Mouse (Mus musculus) fat pad, adult 2 months (tissue): ENCODE results near the gene A930018P22Rik.
"Not testable (repeated sequence)": the region's sequence is repeated elsewhere in the genome, so short reads cannot be mapped to it uniquely, and the experiment has no call there.

ENCODE experiments used
- DNase-seq: peaks from one replicate; pipeline ENCODE4 v3.0.0-alpha.2; 2011; ENCODE audit warnings: low read depth, low spot score; ENCODE audit errors: extremely low read depth

Gene A930018P22Rik

GRCm38 (mm10) chr2:104117173-104117572, 5.4 kb upstream of the A930018P22Rik start:
- DNase-seq: not testable (repeated sequence)

GRCm38 (mm10) chr2:104119097-104119496, 3.5 kb upstream of the A930018P22Rik start:
- DNase-seq: no peak

GRCm38 (mm10) chr2:104120312-104120711, 2.3 kb upstream of the A930018P22Rik start:
- no peak for DNase-seq

GRCm38 (mm10) chr2:104121681-104122504, 676 bp upstream of the A930018P22Rik start:
- no peak for DNase-seq

- no peak for DNase-seq
Measured at GRCm38 (mm10) chr2:104123540-104123939, 971 bp downstream of the A930018P22Rik start.

GRCm38 (mm10) chr2:104124071-104124470, 1.5 kb downstream of the A930018P22Rik start:
- DNase-seq: no peak

- peak; percentile 55 for DNase-seq
Measured at GRCm38 (mm10) chr2:104128803-104129531, 6.4 kb downstream of the A930018P22Rik start.

- no peak for DNase-seq
Measured at GRCm38 (mm10) chr2:104130165-104130564, 7.6 kb downstream of the A930018P22Rik start.

- DNase-seq: no peak
Measured at GRCm38 (mm10) chr2:104130969-104131368, 8.4 kb downstream of the A930018P22Rik start.

- DNase-seq: peak; percentile 68
Measured at GRCm38 (mm10) chr2:104132266-104132859, 9.8 kb downstream of the A930018P22Rik start.

- DNase-seq: no peak
Measured at GRCm38 (mm10) chr2:104133042-104133810, 10.7 kb downstream of the A930018P22Rik start.

- DNase-seq: no peak
Measured at GRCm38 (mm10) chr2:104134150-104135056, 11.8 kb downstream of the A930018P22Rik start.

- DNase-seq: no peak
Measured at GRCm38 (mm10) chr2:104135920-104136319, 13.4 kb downstream of the A930018P22Rik start.

GRCm38 (mm10) chr2:104142140-104142539, 19.6 kb downstream of the A930018P22Rik start:
- no peak for DNase-seq

- DNase-seq: no peak
Measured at GRCm38 (mm10) chr2:104144004-104144403, 21.4 kb downstream of the A930018P22Rik start.

GRCm38 (mm10) chr2:104145983-104146382, 23.4 kb downstream of the A930018P22Rik start:
- no peak for DNase-seq

- DNase-seq: no peak
Measured at GRCm38 (mm10) chr2:104147910-104148561, 25.5 kb downstream of the A930018P22Rik start.

GRCm38 (mm10) chr2:104150608-104151397, 28.2 kb downstream of the A930018P22Rik start:
- DNase-seq: no peak

GRCm38 (mm10) chr2:104153345-104153744, 30.8 kb downstream of the A930018P22Rik start:
- DNase-seq: no peak
